Mouse (Mus musculus) mammary gland, adult 2 months (tissue): ENCODE results near the gene Tcea3. TPM values are rescaled to one million over a fixed set of nuclear protein-coding genes. Genes with fewer than 3 reads are reported as not detected.

ENCODE experiments used
- polyA plus RNA-seq: library from polyadenylated mRNA; depleted of rRNA; stranded (reverse); fragments of >200 nt; gene quantifications from 2 replicates; pipeline ENCODE4 v1.2.3, GENCODE M21; 2012; ENCODE audit warnings: low replicate concordance; rRNA removed

Gene Tcea3
- 1.9 and 17.1 TPM in 2 replicates for polyA plus RNA-seq

GRCm38 (mm10) chr4:136247729-136248463 is at the start of gene Tcea3:
Tcea3 (plus strand) TSS chr4:136247729.

GRCm38 (mm10) chr4:136206033-136206893 is 41.3 kb upstream of the Tcea3 start, which contains the start of gene Asap3:
Asap3 (plus strand) TSS chr4:136206365.

GRCm38 (mm10) chr4:136284455-136284854 is 36.9 kb downstream of the Tcea3 start, which contains the start of gene Zfp46:
Zfp46 (plus strand) TSS chr4:136284683.

GRCm38 (mm10) chr4:136310229-136311041 is 62.9 kb downstream of the Tcea3 start, which contains the start of gene Hnrnpr:
Hnrnpr (plus strand) TSS chr4:136310942.

Other genes starting within 250 kb of the Tcea3 start
- gene Eloa, start 226.0 kb upstream of the Tcea3 start, polyA plus RNA-seq: 8.3 and 21.4 TPM in 2 replicates
- gene Rpl11, start 194.3 kb upstream of the Tcea3 start, polyA plus RNA-seq: 201 and 254 TPM in 2 replicates
- 283 and 490 TPM in 2 replicates for gene Id3, start 104.2 kb upstream of the Tcea3 start, polyA plus RNA-seq
- 5.0 and 8.3 TPM in 2 replicates for gene E2f2, start 75.3 kb upstream of the Tcea3 start, polyA plus RNA-seq
- gene Asap3, start 41.4 kb upstream of the Tcea3 start, polyA plus RNA-seq: 12.7 and 13.6 TPM in 2 replicates
- 18.6 and 18.9 TPM in 2 replicates for gene Zfp46, start 37.0 kb downstream of the Tcea3 start, polyA plus RNA-seq
- 5.4 and 8.9 TPM in 2 replicates for gene Hnrnpr, start 63.2 kb downstream of the Tcea3 start, polyA plus RNA-seq
- 1.2 and 1.7 TPM in 2 replicates for gene Htr1d, start 175.8 kb downstream of the Tcea3 start, polyA plus RNA-seq
- gene 6030445D17Rik, start 214.5 kb downstream of the Tcea3 start, polyA plus RNA-seq: 0.37 and 0.70 TPM in 2 replicates
- gene Luzp1, start 222.0 kb downstream of the Tcea3 start, polyA plus RNA-seq: 7.8 and 18.5 TPM in 2 replicates